Mouse (Mus musculus) v-Abl transformed pro-B cells (cell line): Measurements from ENCODE around the gene Ppt2.

Experiments used
- in situ Hi-C, 2 experiments: fragments of 400-800 bp; cut with MboI; formaldehyde crosslinking; loops; one replicate each; pipeline ENCODE4 v1.15.1; 2025; ENCODE audit not compliant: unreplicated experiment in 2 of 2

The Ppt2 gene

DNA sequence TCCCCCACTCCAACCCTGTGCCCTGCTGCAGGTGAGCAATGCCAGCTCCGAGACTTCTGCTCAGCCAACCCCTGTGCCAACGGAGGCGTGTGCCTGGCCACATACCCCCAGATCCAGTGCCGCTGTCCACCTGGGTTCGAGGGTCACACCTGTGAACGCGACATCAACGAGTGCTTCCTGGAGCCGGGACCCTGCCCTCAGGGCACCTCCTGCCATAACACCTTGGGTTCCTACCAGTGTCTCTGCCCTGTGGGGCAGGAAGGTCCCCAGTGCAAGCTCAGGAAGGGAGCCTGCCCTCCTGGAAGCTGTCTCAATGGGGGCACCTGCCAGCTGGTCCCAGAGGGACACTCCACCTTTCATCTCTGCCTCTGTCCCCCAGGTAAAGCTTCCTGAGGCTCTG is 61.0 kb downstream of the Ppt2 start:
- in situ Hi-C loops: loop anchor here (5.0 to 25.0 kb wide), 2 partner anchors 50 to 405 kb away; partner anchors contain the start of genes Egfl8 (in 2 of the 2) and H2-DMb1 (in 1 of the 2)
